Mouse (Mus musculus) bone marrow, adult 2 months (tissue): ENCODE measurements around the gene Sel1l. TPM values are rescaled to one million over a fixed set of nuclear protein-coding genes. Genes with fewer than 3 reads are reported as not detected.

Source experiments
- H3K27ac ChIP-seq: fragments of 200-500 bp; 2 replicates; pipeline ENCODE4 v1.5.1; 2012; ENCODE audit warnings: low read depth, mild to moderate bottlenecking, control low read depth, inconsistent platforms, low read length; ENCODE audit not compliant: control insufficient read depth, poor library complexity, insufficient read depth
- H3K4me1 ChIP-seq: fragments of 200-500 bp; 2 replicates; pipeline ENCODE4 v1.6.1; 2011; ENCODE audit warnings: low read length; ENCODE audit not compliant: control insufficient read depth, insufficient read depth
- H3K4me3 ChIP-seq: fragments of 200-500 bp; replicated peaks from 2 replicates; pipeline ENCODE3; 2011; ENCODE audit warnings: mild to moderate bottlenecking, low read depth, low read length, control low read depth; ENCODE audit not compliant: control insufficient read depth
- CTCF ChIP-seq: fragments of 200-500 bp; IDR thresholded peaks from 2 replicates; pipeline ENCODE4 v1.5.1; 2011; ENCODE audit warnings: low read length, control low read depth; ENCODE audit not compliant: control insufficient read depth, insufficient read depth
- POLR2A ChIP-seq: fragments of 200-500 bp; IDR thresholded peaks from 2 replicates; pipeline ENCODE4 v1.6.1; 2011; ENCODE audit warnings: low read depth, mild to moderate bottlenecking, control low read depth, low read length, borderline replicate concordance; ENCODE audit not compliant: control insufficient read depth
- WGBS: fragments of 180-500 bp; shearing (Covaris S2); methylation state at CpG from one replicate; pipeline ENCODE4 v1.1.7; 2018; 5-methylcytosine and 5-hydroxymethylcytosine counted together
- polyA plus RNA-seq: library from polyadenylated mRNA; stranded (reverse); fragments of >200 nt; gene quantifications from 2 replicates; pipeline ENCODE4 v1.2.4, GENCODE M21; 2011; ENCODE audit warnings: low replicate concordance; ENCODE audit not compliant: missing spikeins, insufficient read depth, insufficient read length

Sel1l gene
- 37.4 and 54.0 TPM in 2 replicates for polyA plus RNA-seq

DNA sequence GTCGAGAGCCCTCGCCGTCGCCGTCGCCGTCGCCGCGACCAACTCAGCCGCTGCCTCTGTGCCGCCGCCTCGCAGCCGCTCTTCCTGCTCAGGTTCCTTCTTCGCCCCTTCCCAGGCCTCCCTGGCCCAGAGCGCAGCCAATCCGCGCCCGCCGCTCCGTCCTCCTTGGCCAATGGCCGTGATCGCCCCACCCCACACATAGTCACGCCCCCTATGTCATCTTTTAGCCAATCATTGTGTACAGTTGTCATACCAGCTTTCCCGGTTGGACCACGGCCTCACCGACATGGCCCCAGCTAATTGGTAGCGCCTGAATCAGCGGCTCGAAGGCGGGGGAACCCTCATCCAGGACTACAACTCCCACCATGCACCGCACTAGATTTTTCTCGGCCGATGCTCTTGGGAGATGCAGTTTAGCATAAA is at the start of gene Sel1l:
Gene Sel1l, minus strand, starts transcription at position 113 of the 423 bp plus-strand sequence.
- no peaks in the 10 kb centered on the region for H3K4me1 ChIP-seq
- peak within 1 kb of the TSS; percentile 94 for H3K4me3 ChIP-seq
- TF ChIP-seq CTCF (no peak), POLR2A (peak; percentile 94)
- WGBS = under 1% methylated on average over 34 of the region's 35 CpGs
- peak within 1 kb of the TSS; percentile 74 for H3K27ac ChIP-seq

DNA sequence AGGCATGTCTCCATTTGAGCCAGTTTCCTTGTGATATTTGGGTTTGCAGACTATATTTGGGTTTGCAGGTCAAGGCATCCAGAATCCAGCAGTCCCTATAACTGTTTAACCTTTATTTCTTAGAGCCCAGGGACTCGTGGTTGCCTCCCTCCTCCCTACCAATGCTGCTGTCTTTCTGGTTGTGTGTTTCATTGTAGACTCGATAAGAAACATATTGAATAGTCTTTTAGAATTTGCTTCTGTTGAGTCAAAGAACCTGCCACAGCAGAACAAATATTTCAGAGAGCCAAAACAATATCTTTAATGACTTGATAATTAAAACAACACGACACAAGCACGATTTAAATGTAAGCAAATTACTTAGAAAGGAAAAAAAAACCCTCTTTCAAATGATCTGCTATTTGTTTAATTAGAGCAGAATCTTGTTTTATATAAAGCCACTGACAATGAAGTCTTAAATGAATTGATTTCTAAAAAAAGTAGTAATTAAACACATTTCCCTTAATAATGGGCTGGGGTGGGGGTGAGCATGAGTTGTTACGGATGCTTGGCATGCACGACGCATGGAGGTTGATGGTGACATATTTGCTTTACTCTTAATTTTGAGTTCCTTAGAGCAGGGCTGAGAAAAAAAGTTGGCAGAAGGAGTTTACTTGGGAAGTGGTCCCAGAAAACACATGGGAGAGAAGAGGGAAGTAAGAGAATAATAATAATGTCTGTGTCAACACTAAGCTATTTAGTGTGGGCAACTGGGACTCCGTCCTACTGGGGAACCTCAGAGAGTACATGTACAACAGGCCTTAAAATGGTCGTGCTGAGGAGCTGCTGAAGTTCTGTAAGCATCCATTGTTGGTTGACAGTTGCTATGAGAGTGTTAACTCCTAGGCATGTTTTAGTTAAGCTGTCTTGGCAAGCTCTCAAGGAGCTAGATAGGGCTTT is 43.9 kb upstream of the Sel1l start:
- Histone ChIP-seq H3K27ac (no peak overlapping the region), H3K4me3 (no peak overlapping the region), H3K4me1 (no peaks in the 10 kb centered on the region)
- TF ChIP-seq CTCF (no peak), POLR2A (no peak)
- 74% methylated on average over 9 of the region's 9 CpGs for WGBS

GRCm38 (mm10) chr12:91880431-91880830 is 31.5 kb upstream of the Sel1l start:
- H3K4me3 ChIP-seq = no peak overlapping the region
- H3K4me1 ChIP-seq = no peaks in the 10 kb centered on the region
- no peak for TF ChIP-seq POLR2A
- TF ChIP-seq CTCF = no peak
- no peak overlapping the region for H3K27ac ChIP-seq
- WGBS = 71% methylated on average over 13 of the region's 13 CpGs

- WGBS = 87% methylated on average over 8 of the region's 8 CpGs
- Histone ChIP-seq H3K4me1 (no peaks in the 10 kb centered on the region), H3K27ac (no peak overlapping the region), H3K4me3 (no peak overlapping the region)
- TF ChIP-seq CTCF (no peak), POLR2A (no peak)
Measured at GRCm38 (mm10) chr12:91878912-91879250, 29.9 kb upstream of the Sel1l start.

DNA sequence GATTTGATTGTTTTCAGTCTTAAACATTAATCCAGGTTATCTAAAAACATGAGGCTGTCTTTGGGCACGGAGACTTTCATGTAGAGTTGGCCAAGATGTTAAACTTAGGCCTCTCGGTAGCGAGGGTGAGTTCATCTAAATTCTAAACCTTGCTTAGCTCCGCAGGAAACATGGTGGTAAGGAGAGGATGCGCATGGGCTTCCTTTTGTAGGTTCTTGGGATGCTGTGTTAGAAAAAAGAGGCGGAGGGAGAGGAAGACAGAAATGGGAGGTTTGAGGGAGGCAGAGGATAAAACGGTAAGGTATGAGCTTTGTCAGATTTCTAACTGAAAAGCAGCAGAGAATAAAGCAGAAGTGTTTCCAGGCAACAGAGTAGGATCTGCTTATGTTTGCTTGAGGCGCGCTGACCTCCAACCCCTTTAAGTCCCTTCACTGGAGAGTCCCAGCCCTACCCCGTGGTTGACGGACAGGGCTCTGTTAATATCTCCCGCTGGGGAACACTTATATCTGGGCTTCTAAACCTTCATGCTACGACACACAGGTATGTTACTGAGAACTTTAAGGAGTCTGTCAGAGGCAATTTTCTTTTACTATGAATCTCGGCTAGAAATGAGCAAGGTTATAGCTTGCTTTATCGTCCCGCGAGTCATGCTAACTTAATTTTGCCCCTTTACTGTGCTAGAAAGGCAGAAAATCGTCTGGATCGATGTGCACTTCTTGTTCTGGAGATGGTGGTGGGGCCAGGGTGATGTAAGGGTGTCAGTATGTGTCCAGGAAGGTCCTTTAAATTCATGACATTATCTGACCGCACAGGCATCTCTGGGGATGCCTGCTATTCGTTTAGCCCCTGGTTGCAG is 29.3 kb upstream of the Sel1l start:
- Histone ChIP-seq H3K4me3 (no peak overlapping the region), H3K27ac (no peak overlapping the region), H3K4me1 (no peaks in the 10 kb centered on the region)
- TF ChIP-seq POLR2A = no peak
- no peak for TF ChIP-seq CTCF
- WGBS = 70% methylated on average over 21 of the region's 21 CpGs

- Histone ChIP-seq H3K4me1 (no peaks in the 10 kb centered on the region), H3K27ac (no peak overlapping the region), H3K4me3 (no peak overlapping the region)
- 45% methylated on average over 5 of the region's 5 CpGs for WGBS
- TF ChIP-seq CTCF (no peak), POLR2A (no peak)
Measured at GRCm38 (mm10) chr12:91877646-91878045, 28.7 kb upstream of the Sel1l start.

- TF ChIP-seq POLR2A = no peak
- no peak for TF ChIP-seq CTCF
- no peak overlapping the region for H3K4me3 ChIP-seq
Measured at GRCm38 (mm10) chr12:91870671-91871070, 21.7 kb upstream of the Sel1l start.

DNA sequence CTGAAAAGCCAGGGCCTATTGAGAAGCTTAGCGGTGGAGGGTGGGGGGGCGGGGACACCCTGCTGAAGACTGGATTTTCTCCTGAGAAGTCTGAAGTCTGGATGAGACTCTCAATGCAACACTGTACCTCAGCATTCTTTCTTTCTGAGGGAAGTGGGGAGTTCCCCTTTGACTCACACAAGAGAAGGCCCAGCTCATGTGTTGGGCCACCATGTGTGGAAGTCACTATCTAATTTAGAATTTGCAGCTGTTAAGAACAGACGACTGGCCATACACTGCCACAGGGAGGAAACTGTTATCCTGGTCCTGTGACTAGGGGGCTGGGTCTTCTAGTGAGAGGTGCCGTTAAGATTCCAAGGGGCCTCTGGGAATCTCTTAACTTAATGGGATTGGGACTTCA is 20.4 kb upstream of the Sel1l start:
- no peak overlapping the region for H3K4me3 ChIP-seq
- no peak for TF ChIP-seq CTCF
- no peak for TF ChIP-seq POLR2A
- H3K27ac ChIP-seq = no peak overlapping the region
- 77% methylated on average over 4 of the region's 4 CpGs for WGBS
- H3K4me1 ChIP-seq = no peaks in the 10 kb centered on the region

More at GRCm38 (mm10) chr12:91870671-91871070, 21.7 kb upstream of the Sel1l start:
- Histone ChIP-seq H3K4me1 (no peaks in the 10 kb centered on the region), H3K27ac (no peak overlapping the region)
- WGBS = 87% methylated on average over 11 of the region's 11 CpGs
